ENCODE assay signal across 24 mouse cellular contexts in the genomic region with DNA sequence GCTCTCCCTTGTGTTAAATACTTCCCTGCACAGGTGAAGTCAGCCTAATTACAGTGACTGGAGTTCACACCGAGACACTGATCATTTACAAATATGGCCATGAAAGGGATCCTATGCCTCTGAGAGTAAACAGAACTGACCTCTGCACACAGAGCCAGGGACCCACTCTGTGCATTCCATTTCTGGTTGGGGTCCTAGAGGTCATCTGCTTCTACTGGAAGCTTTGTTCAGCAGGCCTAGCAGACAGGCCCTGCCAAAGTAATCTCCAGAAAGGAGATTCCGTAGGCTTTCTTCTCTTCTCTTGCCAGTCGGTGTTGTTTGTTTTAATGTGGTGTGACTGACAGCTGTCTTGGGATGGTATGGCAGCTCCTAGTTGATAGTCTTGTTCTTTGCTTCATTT.
DNase-seq lines count a peak whose midpoint lies in the region; ATAC-seq and TF ChIP-seq lines count a peak whose summit lies in the region.
"Had no signal": no experiment of that assay in that cellular context is flagged by ENCODE, and none has a peak within 500 bp of the region (broad histone marks: within the 10 kb centered on the region; RNA-seq: fewer than 3 reads in every experiment).

No protein-coding gene starts in this region.

- H3K36me3 ChIP-seq in kidney, adult 2 months (ENCODE audit: control insufficient read depth, insufficient read depth, low read length) = no peaks in the 10 kb centered on the region
- no peaks in the 10 kb centered on the region for H3K36me3 ChIP-seq in embryonic facial prominence, embryonic 10.5 days (replicated peaks)
- H3K36me3 ChIP-seq in forebrain, embryonic 15.5 days = no peaks in the 10 kb centered on the region
- H3K36me3 ChIP-seq: embryonic facial prominence, embryonic 13.5 days; heart, embryonic 15.5 days; hindbrain, embryonic 13.5 days; intestine, embryonic 15.5 days had no signal

- peak overlapping the region; percentile 45; the same call in 1 of the 2 replicates for H3K27ac ChIP-seq in kidney, adult 2 months (ENCODE audit: insufficient read depth, low read depth, low read length)
- H3K27ac ChIP-seq in embryonic facial prominence, embryonic 10.5 days (replicated peaks) = peak overlapping the region; percentile 41
- no peak overlapping the region for H3K27ac ChIP-seq in forebrain, embryonic 15.5 days (replicated peaks)
- H3K27ac ChIP-seq: embryonic facial prominence, embryonic 13.5 days; forebrain, embryonic 13.5 days; heart, embryonic 15.5 days; hindbrain, embryonic 13.5 days; hindbrain, postnatal 0 days; intestine, embryonic 15.5 days had no signal

- H3K4me3 ChIP-seq in kidney, adult 2 months (ENCODE audit: insufficient read depth, low read depth, low read length) = no peak overlapping the region
- H3K4me3 ChIP-seq in embryonic facial prominence, embryonic 10.5 days = no peak overlapping the region
- H3K4me3 ChIP-seq in forebrain, embryonic 15.5 days = no peak overlapping the region
- H3K4me3 ChIP-seq: embryonic facial prominence, embryonic 13.5 days; forebrain, embryonic 13.5 days; heart, embryonic 15.5 days; hindbrain, embryonic 13.5 days; intestine, embryonic 15.5 days had no signal

- TF ChIP-seq CTCF in kidney, adult 2 months (conservative IDR thresholded peaks at IDR 0.05; ENCODE audit: insufficient read depth, insufficient read length, low read depth, low read length) = no peak

- no peak overlapping the region for H3K4me2 ChIP-seq in forebrain, embryonic 15.5 days (replicated peaks)
- H3K4me2 ChIP-seq: embryonic facial prominence, embryonic 13.5 days; forebrain, embryonic 13.5 days; heart, embryonic 11.5 days; heart, embryonic 15.5 days; hindbrain, embryonic 13.5 days; intestine, embryonic 15.5 days had no signal

- H3K9ac ChIP-seq in forebrain, embryonic 15.5 days (replicated peaks) = no peak overlapping the region
- H3K9ac ChIP-seq: embryonic facial prominence, embryonic 13.5 days; forebrain, embryonic 13.5 days; heart, embryonic 15.5 days; hindbrain, embryonic 13.5 days; intestine, embryonic 15.5 days had no signal

- no peaks in the 10 kb centered on the region for H3K27me3 ChIP-seq in kidney, adult 2 months (replicated peaks; ENCODE audit: control insufficient read depth, insufficient read depth, low read length)
- no peaks in the 10 kb centered on the region for H3K27me3 ChIP-seq in embryonic facial prominence, embryonic 10.5 days (replicated peaks; ENCODE audit: low read depth, poor library complexity, severe bottlenecking)
- H3K27me3 ChIP-seq in forebrain, embryonic 15.5 days = no peaks in the 10 kb centered on the region
- H3K27me3 ChIP-seq: CH12.LX; embryonic facial prominence, embryonic 13.5 days; forebrain, embryonic 13.5 days; heart, embryonic 15.5 days; hindbrain, embryonic 13.5 days; intestine, embryonic 15.5 days had no signal

- peak; percentile 49 for DNase-seq in embryo, embryonic 10.5 days (ENCODE audit: low spot score)
- DNase-seq in embryo, embryonic 11 days = no peak
- DNase-seq in kidney, adult 2 months = no peak
- DNase-seq in kidney, postnatal 4 days = no peak
- no peak for DNase-seq in embryonic facial prominence, embryonic 10.5 days (ENCODE audit: low spot score)
- DNase-seq in naive thymus-derived CD4-positive, alpha-beta T cell, adult 2 months (ENCODE audit: low read depth) = peak; percentile 3
- DNase-seq: adrenal gland, adult 8-10 months; adrenal gland, postnatal 36 days; cerebellum, adult 11 months; cerebellum, adult 8-10 months; cerebellum, postnatal 14 days; gastrocnemius, postnatal 14 days; heart, postnatal 14 days; kidney, adult 18-20 months had no signal

- 60% methylated on average over 3 of the region's 3 CpGs for WGBS in kidney, adult 2 months
- WGBS in embryonic facial prominence, embryonic 10.5 days = 15% methylated on average over 3 of the region's 3 CpGs
- WGBS in forebrain, embryonic 15.5 days = 44% methylated on average over 3 of the region's 3 CpGs

- no peak for TF ChIP-seq POLR2A in kidney, adult 2 months (IDR thresholded peaks at IDR 0.05; ENCODE audit: low read depth, low read length)

- peaks cover 8% of the 10 kb centered on the region; the same call in 1 of the 2 replicates for H3K4me1 ChIP-seq in kidney, adult 2 months (ENCODE audit: control insufficient read depth, insufficient read depth, low read length)
- H3K4me1 ChIP-seq in embryonic facial prominence, embryonic 10.5 days = peaks cover 24% of the 10 kb centered on the region
- H3K4me1 ChIP-seq in forebrain, embryonic 15.5 days = 0 out of 2 replicates have a peak, but pooled peaks cover 2% of the 10 kb centered on the region
- H3K4me1 ChIP-seq: hindbrain, embryonic 13.5 days had no signal

- no peak for ATAC-seq in CD4-positive, CD25-positive, alpha-beta regulatory T cell, adult 4 months
- ATAC-seq in forebrain, embryonic 15.5 days (replicated peaks) = no peak
- ATAC-seq: forebrain, embryonic 13.5 days; hindbrain, postnatal 0 days; intestine, embryonic 15.5 days had no signal

- H3K9me3 ChIP-seq in embryonic facial prominence, embryonic 10.5 days = no peaks in the 10 kb centered on the region
- no peaks in the 10 kb centered on the region for H3K9me3 ChIP-seq in forebrain, embryonic 15.5 days
- H3K9me3 ChIP-seq: embryonic facial prominence, embryonic 13.5 days; forebrain, embryonic 13.5 days; heart, embryonic 15.5 days; hindbrain, embryonic 13.5 days; intestine, embryonic 15.5 days had no signal

Comparison
In these comparisons a context has a peak if more than half of its experiments do, and no peak if none do; other contexts are left out.
1. DNase-seq: peak in embryo, embryonic 10.5 days (single experiment) and naive thymus-derived CD4-positive, alpha-beta T cell, adult 2 months (single experiment); none in embryo, embryonic 11 days (single experiment), kidney, adult 2 months (single experiment), kidney, postnatal 4 days (0 of 2) and embryonic facial prominence, embryonic 10.5 days (single experiment).